Mouse (Mus musculus) liver, embryonic 14.5 days (tissue): ENCODE data around the gene Scoc.

Experiments
- CTCF ChIP-seq: IDR thresholded peaks from 2 replicates; pipeline ENCODE4 v1.5.1; 2016; ENCODE audit warnings: antibody characterized with exemption, low read depth, control low read depth
- EP300 ChIP-seq: IDR thresholded peaks from 2 replicates; pipeline ENCODE4 v1.6.1; 2016; ENCODE audit warnings: antibody characterized with exemption, low read depth

- no peak for TF ChIP-seq EP300
- TF ChIP-seq CTCF, result no peak
Measured at GRCm38 (mm10) chr8:83392521-83392920, 65.7 kb downstream of the Scoc start.
